Mouse (Mus musculus) heart, postnatal 4 days (tissue): ENCODE measurements around the gene Nubp1. TPM values are rescaled to one million over a fixed set of nuclear protein-coding genes. Genes with fewer than 3 reads are reported as not detected.

Source experiments
- DNase-seq: peaks from one replicate; pipeline ENCODE4 v3.0.0; 2021
- total RNA-seq, 2 experiments: library from RNA; stranded (reverse); gene quantifications; 2 replicates each; pipeline ENCODE4 v1.2.3; 2021

Gene Nubp1
- total RNA-seq, 2 experiments from 2014 or later, result 18.8 to 18.9 TPM

DNA sequence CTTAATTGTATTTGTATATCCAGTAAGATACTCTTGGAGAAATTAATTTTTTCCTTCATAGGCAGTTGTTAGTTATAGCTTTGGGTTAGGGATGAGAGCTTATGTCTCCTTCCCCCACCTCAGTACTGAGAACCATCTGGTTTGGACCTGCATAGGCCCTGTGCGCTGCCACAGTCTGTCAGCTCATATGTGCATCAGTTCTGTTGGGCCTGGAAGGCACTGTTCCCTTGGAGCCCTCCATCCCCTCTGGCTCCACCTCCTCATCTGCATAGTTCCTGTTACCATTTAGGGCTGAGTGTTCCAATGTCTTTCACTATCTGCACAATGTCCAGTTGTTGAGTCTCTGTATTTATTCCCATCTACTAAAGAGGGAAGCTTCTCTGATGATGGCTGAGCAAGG, 56.5 kb downstream of the Nubp1 start:
- DNase-seq, result no peak

DNA sequence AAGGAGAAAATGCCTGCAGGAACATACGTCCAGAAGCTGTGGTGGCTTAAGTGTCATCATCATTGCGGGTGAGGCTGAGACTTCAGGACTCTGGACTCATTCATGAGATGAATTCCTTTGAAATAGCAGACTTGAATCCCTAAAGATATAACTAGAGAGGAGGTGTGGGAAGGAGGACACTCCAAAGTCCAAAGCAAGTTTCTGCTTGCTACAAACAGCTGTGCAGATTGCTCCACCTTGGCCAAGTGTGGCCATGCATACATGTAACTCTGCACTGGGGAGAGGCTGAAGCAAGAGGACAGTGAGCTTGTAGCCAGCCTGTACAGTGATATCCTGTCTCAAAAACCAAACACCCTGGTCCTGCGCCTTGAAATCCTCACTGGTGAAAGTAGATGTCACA, 60.2 kb downstream of the Nubp1 start:
- DNase-seq, result no peak

Other genes starting within 250 kb of the Nubp1 start
- gene Rpl39l, start 241.7 kb upstream of the Nubp1 start, total RNA-seq, result not detected
- under 1 TPM; 0.36 to 0.52 TPM for gene Atf7ip2, start 219.2 kb upstream of the Nubp1 start, total RNA-seq
- 10 to 100 TPM; 41.5 to 42.5 TPM for gene Emp2, start 98.0 kb upstream of the Nubp1 start, total RNA-seq
- under 1 TPM; 0.33 to 0.34 TPM for gene Tekt5, start 16.5 kb upstream of the Nubp1 start, total RNA-seq
- gene Tvp23a, start 35.4 kb downstream of the Nubp1 start, total RNA-seq, result 1 to 10 TPM; 1.1 to 1.4 TPM
- gene Ciita, start 68.1 kb downstream of the Nubp1 start, total RNA-seq, result under 1 TPM; 0.07 to 0.19 TPM
- gene Dexi, start 131.1 kb downstream of the Nubp1 start, total RNA-seq, result 10 to 100 TPM; 22.4 to 22.6 TPM
- 10 to 100 TPM; 40.5 to 42.2 TPM for gene Clec16a, start 133.4 kb downstream of the Nubp1 start, total RNA-seq